In genomic region chr5:127830831-127831230, GRCm38 (mm10) we compare ENCODE assay signal across 32 mouse cellular contexts.
"Had no signal": no experiment of that assay in that cellular context is flagged by ENCODE, and none has a peak within 500 bp of the region (broad histone marks: within the 10 kb centered on the region; RNA-seq: fewer than 3 reads in every experiment).

No protein-coding gene starts in this region.

- DNase-seq: heart, postnatal 10 days; heart, postnatal 14 days; heart, postnatal 36 days; heart, postnatal 4 days; kidney, adult 11 months; kidney, adult 18-20 months; kidney, adult 2 months; kidney, adult 8-10 months; kidney, adult 9 months; kidney, postnatal 10 days; kidney, postnatal 14 days; kidney, postnatal 25 days; kidney, postnatal 36 days; kidney, postnatal 4 days; layer of hippocampus, adult 9-11 months; layer of hippocampus, postnatal 36 days had no signal

- H3K27me3 ChIP-seq: heart, embryonic 12.5 days; heart, embryonic 13.5 days; heart, embryonic 15.5 days; hindbrain, embryonic 12.5 days; hindbrain, embryonic 13.5 days; hindbrain, embryonic 15.5 days; intestine, embryonic 15.5 days; kidney, embryonic 15.5 days had no signal

- H3K36me3 ChIP-seq: heart, embryonic 12.5 days; heart, embryonic 13.5 days; heart, embryonic 15.5 days; hindbrain, embryonic 10.5 days; hindbrain, embryonic 12.5 days; hindbrain, embryonic 13.5 days; hindbrain, embryonic 15.5 days; intestine, embryonic 15.5 days; kidney, embryonic 15.5 days had no signal

- H3K4me3 ChIP-seq: heart, embryonic 12.5 days; heart, embryonic 13.5 days; heart, embryonic 15.5 days; hindbrain, embryonic 10.5 days; hindbrain, embryonic 12.5 days; hindbrain, embryonic 13.5 days; hindbrain, embryonic 15.5 days; intestine, embryonic 15.5 days; kidney, embryonic 15.5 days; layer of hippocampus, adult 2 months; left cerebral cortex, adult 2 months had no signal

- H3K4me1 ChIP-seq: heart, embryonic 12.5 days; heart, embryonic 13.5 days; heart, embryonic 15.5 days; hindbrain, embryonic 10.5 days; hindbrain, embryonic 12.5 days; hindbrain, embryonic 13.5 days; hindbrain, embryonic 15.5 days; intestine, embryonic 15.5 days; kidney, embryonic 15.5 days had no signal

- ATAC-seq: hindbrain, embryonic 16.5 days; hindbrain, postnatal 0 days; inflammation-experienced regulatory T-cells, adult 6 months; intestine, embryonic 15.5 days; intestine, embryonic 16.5 days; intestine, postnatal 0 days had no signal

- H3K9me3 ChIP-seq: heart, embryonic 15.5 days; hindbrain, embryonic 10.5 days; hindbrain, embryonic 12.5 days; hindbrain, embryonic 13.5 days; hindbrain, embryonic 15.5 days; intestine, embryonic 15.5 days; kidney, embryonic 15.5 days had no signal
